Mouse (Mus musculus): ENCODE data around the gene Dok3.

Gene Dok3

GRCm38 (mm10) chr13:55507877-55508276 is 21.2 kb downstream of the Dok3 start:
- DNase-seq (ENCODE audit: low read depth, low spot score) = no peak

GRCm38 (mm10) chr13:55506697-55507096 is 22.4 kb downstream of the Dok3 start:
- DNase-seq (ENCODE audit: low read depth, low spot score) = no peak

DNA sequence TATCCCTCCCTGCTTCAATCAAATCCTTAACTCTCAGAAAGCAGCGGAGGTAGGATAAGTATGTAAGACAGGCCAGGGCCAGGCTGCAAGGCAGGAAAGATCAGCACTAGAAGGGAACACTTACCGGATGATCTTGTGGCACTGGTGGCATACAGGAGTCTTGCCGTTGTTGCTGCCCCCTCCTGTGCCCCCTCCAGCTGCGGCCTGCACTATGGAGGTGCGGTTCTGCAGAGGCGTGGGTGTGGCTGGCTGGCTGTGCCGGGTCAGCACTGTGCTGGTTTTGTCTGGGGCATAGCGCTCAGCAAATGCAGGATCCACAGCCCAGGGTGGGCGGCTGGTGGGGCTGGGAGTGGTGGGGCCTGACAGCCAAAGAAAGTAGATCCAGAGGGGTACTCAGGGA is 23.3 kb downstream of the Dok3 start:
- DNase-seq (ENCODE audit: low read depth, low spot score) = no peak

- DNase-seq (ENCODE audit: low read depth, low spot score) = no peak
Observed at GRCm38 (mm10) chr13:55504390-55504789, 24.7 kb downstream of the Dok3 start.

DNA sequence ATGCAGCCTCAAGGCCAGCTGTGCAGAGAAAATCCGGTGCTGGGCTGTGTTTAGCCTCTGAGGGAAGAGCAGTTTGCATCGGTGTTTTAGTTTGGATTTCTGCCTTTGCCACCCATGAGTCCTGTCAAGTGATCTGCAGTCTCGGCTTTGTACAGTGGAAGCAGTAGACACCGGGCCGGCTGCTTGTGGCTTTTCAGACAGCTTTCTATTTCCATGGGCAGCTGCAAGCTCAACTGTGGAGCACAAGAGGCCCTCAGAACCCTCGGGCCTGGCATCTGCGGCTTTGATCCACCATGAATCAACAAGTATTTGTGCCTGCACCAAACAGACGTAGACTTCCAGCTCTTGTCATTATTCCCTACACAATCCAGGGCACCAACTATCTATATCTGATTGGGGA is 26.7 kb downstream of the Dok3 start:
- no peak for DNase-seq (ENCODE audit: low read depth, low spot score)

DNA sequence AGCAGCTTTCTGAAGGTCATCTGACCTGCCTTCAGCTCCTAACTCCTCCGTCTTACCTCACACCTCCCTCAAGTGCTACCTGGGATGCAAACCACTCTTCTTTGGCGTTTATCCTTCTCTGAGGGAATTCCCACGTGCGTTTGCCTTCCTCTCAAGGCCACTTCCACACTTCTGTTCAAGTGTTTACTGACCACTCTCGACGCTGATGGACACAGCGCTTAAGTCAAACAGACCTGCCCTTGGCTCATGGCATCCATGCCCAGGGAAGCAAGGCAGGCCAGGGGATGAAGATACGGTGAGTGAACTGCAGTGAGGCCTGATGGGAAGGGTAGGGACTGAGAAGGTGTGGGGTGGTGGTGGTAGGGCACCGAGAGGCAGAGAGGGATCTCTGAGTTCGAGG is 28.5 kb downstream of the Dok3 start:
- no peak for DNase-seq (ENCODE audit: low read depth, low spot score)

DNA sequence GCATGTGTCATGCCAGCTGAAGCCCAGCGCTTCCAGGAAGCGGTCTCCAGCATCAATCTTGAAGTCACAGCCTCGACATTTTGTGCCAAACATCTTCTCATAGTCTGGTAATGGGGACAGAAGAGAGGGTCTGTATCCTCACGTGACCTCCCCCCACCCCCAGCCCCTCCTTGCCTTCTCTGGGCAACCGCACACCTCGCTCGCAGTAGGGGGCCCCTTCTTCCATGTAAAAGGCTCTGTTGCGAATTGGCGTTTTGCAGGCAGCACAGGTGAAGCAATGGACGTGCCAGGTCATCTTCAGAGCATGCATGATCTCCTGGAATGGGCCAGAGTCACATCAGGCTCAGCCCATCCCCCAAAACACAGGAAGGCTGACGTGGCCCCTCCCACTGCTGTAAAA is 30.2 kb downstream of the Dok3 start:
- DNase-seq (ENCODE audit: low read depth, low spot score) = no peak

GRCm38 (mm10) chr13:55496661-55497060 is 32.4 kb downstream of the Dok3 start:
- no peak for DNase-seq (ENCODE audit: low read depth, low spot score)

- DNase-seq (ENCODE audit: low read depth, low spot score) = no peak
Observed at GRCm38 (mm10) chr13:55495702-55496101, 33.4 kb downstream of the Dok3 start.

DNA sequence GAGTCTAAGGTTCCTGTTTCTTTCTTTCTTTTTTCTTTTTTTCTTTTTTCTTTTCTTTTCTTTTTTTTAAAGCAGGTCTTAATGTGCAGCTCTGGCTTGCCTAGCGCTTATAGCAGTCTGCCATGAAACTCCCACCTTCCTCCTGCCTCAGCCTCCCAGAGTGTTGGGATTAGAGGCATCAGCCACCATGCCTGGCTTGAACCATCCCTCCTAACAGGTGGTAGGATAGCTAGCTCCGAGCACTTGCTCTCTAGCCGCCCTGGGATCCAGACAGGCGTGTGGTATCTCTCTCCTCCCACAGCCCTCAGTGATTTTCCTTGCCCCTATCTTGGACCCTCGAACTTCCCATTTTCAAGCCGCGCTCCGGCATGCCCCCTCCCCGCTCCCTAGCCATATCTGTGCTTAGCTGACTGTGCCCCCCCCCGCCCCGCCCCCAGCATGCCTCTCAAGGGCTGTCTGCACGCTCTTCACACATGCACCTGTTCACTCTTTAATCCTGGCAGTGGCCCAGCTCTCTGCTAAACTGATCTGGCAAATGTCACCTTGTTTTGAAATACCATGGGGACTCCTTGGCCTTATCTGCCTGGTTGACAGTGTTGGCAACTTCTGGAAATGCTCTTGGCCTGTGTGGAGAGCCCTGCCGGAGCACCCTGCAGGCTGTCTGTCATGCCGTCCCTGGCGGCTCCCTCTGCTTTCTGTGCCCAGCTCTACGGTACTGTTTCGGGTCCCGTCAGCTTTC is 34.0 kb downstream of the Dok3 start:
- DNase-seq (ENCODE audit: low read depth, low spot score) = no peak

- DNase-seq (ENCODE audit: low read depth, low spot score) = no peak
Observed at GRCm38 (mm10) chr13:55494257-55494656, 34.8 kb downstream of the Dok3 start.

- DNase-seq (ENCODE audit: low read depth, low spot score) = no peak
Observed at GRCm38 (mm10) chr13:55487578-55488498, 41.3 kb downstream of the Dok3 start, which contains the start of gene Dbn1. Dbn1 (minus strand) TSS chr13:55488111.

GRCm38 (mm10) chr13:55486916-55487577 is 42.0 kb downstream of the Dok3 start:
- DNase-seq (ENCODE audit: low read depth, low spot score) = no peak

DNA sequence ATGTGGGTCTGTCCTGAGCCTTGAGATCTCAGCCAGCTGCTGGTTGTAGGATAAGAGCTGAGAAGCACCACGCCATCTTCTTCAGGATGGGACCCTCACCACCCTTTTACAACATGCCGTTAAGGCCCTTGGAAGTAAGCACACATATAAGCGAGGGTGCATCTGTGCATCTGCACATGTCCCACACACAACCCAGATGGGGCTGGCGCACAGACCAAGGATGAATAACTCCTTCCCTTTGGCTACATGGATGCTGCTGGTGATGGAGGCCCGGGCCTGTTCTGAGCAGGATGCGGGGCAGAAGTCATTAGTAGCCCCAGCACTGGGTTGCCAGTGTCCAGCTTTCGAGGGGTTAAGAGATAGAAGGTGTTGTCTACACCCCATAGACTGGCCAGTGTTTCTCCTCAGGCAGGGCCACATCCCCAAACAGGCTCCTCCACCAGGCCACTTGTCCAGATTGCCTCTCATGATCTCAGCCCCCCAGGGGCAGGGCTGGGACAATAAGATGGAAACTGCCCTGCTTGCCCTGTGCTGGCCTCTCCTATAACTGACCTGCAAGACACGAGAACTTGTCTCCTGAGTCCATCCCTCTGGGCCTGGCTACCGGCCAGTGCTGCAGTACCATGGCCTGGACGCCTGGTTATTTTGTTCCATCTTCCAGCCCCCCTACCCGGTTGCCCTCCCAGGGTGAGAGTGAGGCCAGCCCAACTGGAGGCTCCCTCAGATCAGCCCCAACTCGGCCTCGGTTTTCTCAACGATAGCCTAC is 42.9 kb downstream of the Dok3 start:
- no peak for DNase-seq (ENCODE audit: low read depth, low spot score)

- DNase-seq (ENCODE audit: low read depth, low spot score) = no peak
Observed at GRCm38 (mm10) chr13:55484520-55485088, 44.5 kb downstream of the Dok3 start.

- DNase-seq (ENCODE audit: low read depth, low spot score) = no peak
Observed at GRCm38 (mm10) chr13:55483593-55483992, 45.5 kb downstream of the Dok3 start.

GRCm38 (mm10) chr13:55483071-55483470 is 46.0 kb downstream of the Dok3 start:
- DNase-seq (ENCODE audit: low read depth, low spot score) = no peak

DNA sequence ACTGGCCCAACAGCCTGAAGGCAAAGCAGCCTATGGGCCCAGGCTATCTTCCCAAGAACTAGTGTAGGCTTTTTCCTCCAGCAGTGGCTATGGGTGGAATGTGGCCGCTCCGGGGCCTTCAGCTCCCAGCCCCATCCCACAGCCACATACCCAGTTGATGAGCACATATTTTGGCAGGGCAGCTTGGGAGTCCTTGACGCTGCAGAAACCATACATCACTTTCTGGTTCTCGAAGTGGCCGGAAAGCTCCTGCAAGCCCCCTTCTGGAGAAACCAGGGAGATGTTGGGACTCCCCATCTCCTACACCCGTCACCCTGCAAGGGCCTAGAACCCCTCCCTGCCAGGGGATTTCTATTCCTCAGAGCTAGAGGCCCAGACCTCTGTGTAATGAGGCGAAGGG is 46.6 kb downstream of the Dok3 start:
- no peak for DNase-seq (ENCODE audit: low read depth, low spot score)

- no peak for DNase-seq (ENCODE audit: low read depth, low spot score)
Observed at GRCm38 (mm10) chr13:55479929-55480328, 49.2 kb downstream of the Dok3 start.

DNA sequence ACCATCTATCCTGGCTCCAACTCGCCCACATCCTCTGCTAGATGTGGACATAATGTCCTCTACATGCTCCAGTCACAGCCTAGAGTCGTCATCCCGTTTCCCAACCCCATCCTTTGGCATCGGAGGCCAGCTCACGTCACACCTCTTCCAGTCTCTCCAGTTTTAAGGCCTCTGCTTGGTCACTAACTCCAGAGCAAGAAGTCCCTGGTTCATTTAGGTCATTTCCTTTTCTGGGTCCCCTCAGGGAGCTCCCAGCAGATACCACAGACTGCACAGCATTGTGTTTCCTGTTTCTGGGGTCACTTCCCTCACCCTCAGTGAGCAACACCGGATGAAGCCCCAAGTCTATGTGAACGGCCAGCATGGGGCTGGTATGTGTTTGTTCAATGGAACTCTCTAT is 50.1 kb downstream of the Dok3 start:
- no peak for DNase-seq (ENCODE audit: low read depth, low spot score)

GRCm38 (mm10) chr13:55478036-55478435 is 51.1 kb downstream of the Dok3 start:
- DNase-seq (ENCODE audit: low read depth, low spot score) = no peak
